Mouse (Mus musculus) forebrain, embryonic 16.5 days (tissue): ENCODE results near the gene Rfc5. TPM values are rescaled to one million over a fixed set of nuclear protein-coding genes. Genes with fewer than 3 reads are reported as not detected.
"Not testable (repeated sequence)": the region's sequence is repeated elsewhere in the genome, so short reads cannot be mapped to it uniquely, and the experiment has no call there.

Source experiments
- ATAC-seq: fragments of 200-750 bp; cut with Nextera tagmentation; 2 replicates; pipeline ENCODE4 v1.8.0; 2017; ENCODE audit warnings: mild to moderate bottlenecking, moderate library complexity
- H3K27ac ChIP-seq: fragments of 300-500 bp; sonication (generic); 2 replicates; pipeline ENCODE4 v1.5.1; 2014; ENCODE audit warnings: low read length, control low read depth
- H3K27me3 ChIP-seq: fragments of 300-500 bp; sonication (generic); replicated peaks from 2 replicates; pipeline ENCODE4 v1.6.1; 2014; ENCODE audit warnings: low read length; ENCODE audit not compliant: control insufficient read depth, insufficient read depth
- H3K36me3 ChIP-seq: fragments of 300-500 bp; sonication (generic); 2 replicates; pipeline ENCODE4 v1.6.1; 2014; ENCODE audit not compliant: control insufficient read depth, insufficient read depth
- H3K4me1 ChIP-seq: fragments of 300-500 bp; sonication (generic); replicated peaks from 2 replicates; pipeline ENCODE4 v1.6.1; 2014; ENCODE audit warnings: low read length; ENCODE audit not compliant: control insufficient read depth, insufficient read depth
- H3K4me2 ChIP-seq: fragments of 300-500 bp; sonication (generic); 2 replicates; pipeline ENCODE4 v1.6.1; 2014; ENCODE audit warnings: mild to moderate bottlenecking, low read length, control low read depth
- H3K4me3 ChIP-seq: fragments of 300-500 bp; sonication (generic); replicated peaks from 2 replicates; pipeline ENCODE4 v1.5.1; 2014; ENCODE audit warnings: mild to moderate bottlenecking, low read length, control low read depth
- H3K9ac ChIP-seq: fragments of 300-500 bp; sonication (generic); replicated peaks from 2 replicates; pipeline ENCODE4 v1.6.1; 2014; ENCODE audit warnings: low read depth, low read length, control low read depth
- H3K9me3 ChIP-seq: fragments of 300-500 bp; sonication (generic); 2 replicates; pipeline ENCODE4 v1.6.1; 2016; ENCODE audit warnings: low read length; ENCODE audit not compliant: control insufficient read depth
- WGBS: fragments of 180-500 bp; shearing (Covaris S2); extraction: QIAGEN DNeasy Blood & Tissue Kit; methylation state at CpG from one replicate; pipeline ENCODE4 v1.1.7; 2014; 5-methylcytosine and 5-hydroxymethylcytosine counted together
- polyA plus RNA-seq: library from polyadenylated mRNA; unstranded; fragments of >200 nt; fragmentation: Nextera tagmentation; extraction: Ambion mirVana; gene quantifications from 2 replicates; pipeline ENCODE4 v1.2.1, GENCODE M21; 2015

Rfc5 gene
- polyA plus RNA-seq, 1 experiment from 2014 or later: 40.7 TPM

- no peaks in the 10 kb centered on the region for H3K9me3 ChIP-seq
- WGBS: 80% methylated on average over 7 of the region's 7 CpGs
- H3K27me3 ChIP-seq: no peaks in the 10 kb centered on the region
- H3K9ac ChIP-seq: no peak overlapping the region
- ATAC-seq: no peak
- no peak overlapping the region for H3K4me3 ChIP-seq
- H3K27ac ChIP-seq: no peak overlapping the region
- H3K36me3 ChIP-seq: peaks cover 13% of the 10 kb centered on the region; the same call in 1 of the 2 replicates
- H3K4me2 ChIP-seq: no peak overlapping the region
- H3K4me1 ChIP-seq: no peaks in the 10 kb centered on the region
Measured at GRCm38 (mm10) chr5:117381785-117382184, 7.1 kb downstream of the Rfc5 start.

GRCm38 (mm10) chr5:117380199-117380598, 8.6 kb downstream of the Rfc5 start:
- ATAC-seq: no peak
- Histone ChIP-seq H3K4me3 (no peak overlapping the region), H3K9ac (no peak overlapping the region), H3K27ac (no peak overlapping the region), H3K27me3 (no peaks in the 10 kb centered on the region), H3K4me1 (no peaks in the 10 kb centered on the region), H3K9me3 (no peaks in the 10 kb centered on the region), H3K4me2 (no peak overlapping the region), H3K36me3 (peaks cover 25% of the 10 kb centered on the region)
- WGBS: 83% methylated on average over 4 of the region's 4 CpGs

- not testable (repeated sequence) for H3K4me2 ChIP-seq, H3K27ac ChIP-seq, H3K4me3 ChIP-seq, H3K9ac ChIP-seq, H3K27me3 ChIP-seq, H3K9me3 ChIP-seq, H3K4me1 ChIP-seq, ATAC-seq
- WGBS: 94% methylated on average over 14 of the region's 14 CpGs
- H3K36me3 ChIP-seq: peaks cover 28% of the 10 kb centered on the region
Measured at GRCm38 (mm10) chr5:117377731-117378130, 11.1 kb downstream of the Rfc5 start.

GRCm38 (mm10) chr5:117376331-117376761, 12.5 kb downstream of the Rfc5 start:
- WGBS: 77% methylated on average over 11 of the region's 11 CpGs
- H3K27me3 ChIP-seq: no peaks in the 10 kb centered on the region
- no peaks in the 10 kb centered on the region for H3K9me3 ChIP-seq
- ATAC-seq: no peak
- no peak overlapping the region for H3K27ac ChIP-seq
- H3K9ac ChIP-seq: no peak overlapping the region
- no peak overlapping the region for H3K4me3 ChIP-seq
- H3K36me3 ChIP-seq: peaks cover 36% of the 10 kb centered on the region
- H3K4me1 ChIP-seq: no peaks in the 10 kb centered on the region
- no peak overlapping the region for H3K4me2 ChIP-seq

GRCm38 (mm10) chr5:117374372-117375049, 14.3 kb downstream of the Rfc5 start:
- Histone ChIP-seq H3K9ac (no peak overlapping the region), H3K27me3 (no peaks in the 10 kb centered on the region), H3K9me3 (no peaks in the 10 kb centered on the region), H3K4me2 (no peak overlapping the region), H3K4me3 (no peak overlapping the region), H3K4me1 (no peaks in the 10 kb centered on the region), H3K36me3 (peaks cover 36% of the 10 kb centered on the region), H3K27ac (no peak overlapping the region)
- WGBS: 94% methylated on average over 7 of the region's 7 CpGs
- no peak for ATAC-seq

GRCm38 (mm10) chr5:117373418-117373817, 15.4 kb downstream of the Rfc5 start:
- Histone ChIP-seq H3K9me3 (no peaks in the 10 kb centered on the region), H3K27ac (no peak overlapping the region), H3K36me3 (peaks cover 33% of the 10 kb centered on the region), H3K9ac (no peak overlapping the region), H3K4me3 (no peak overlapping the region), H3K4me2 (no peak overlapping the region), H3K27me3 (no peaks in the 10 kb centered on the region), H3K4me1 (no peaks in the 10 kb centered on the region)
- 93% methylated on average over 9 of the region's 9 CpGs for WGBS
- no peak for ATAC-seq

- no peak for ATAC-seq
- H3K9ac ChIP-seq: no peak overlapping the region
Measured at GRCm38 (mm10) chr5:117370592-117370991, 18.3 kb downstream of the Rfc5 start.

GRCm38 (mm10) chr5:117367206-117367605, 21.6 kb downstream of the Rfc5 start:
- no peak for ATAC-seq
- Histone ChIP-seq H3K4me1 (no peaks in the 10 kb centered on the region), H3K9me3 (no peaks in the 10 kb centered on the region), H3K27me3 (no peaks in the 10 kb centered on the region), H3K27ac (no peak overlapping the region), H3K4me2 (no peak overlapping the region), H3K4me3 (no peak overlapping the region), H3K9ac (no peak overlapping the region), H3K36me3 (peaks cover 16% of the 10 kb centered on the region)
- 76% methylated on average over 8 of the region's 8 CpGs for WGBS

More at GRCm38 (mm10) chr5:117370592-117370991, 18.3 kb downstream of the Rfc5 start:
- Histone ChIP-seq H3K27ac (no peak overlapping the region), H3K36me3 (peaks cover 23% of the 10 kb centered on the region), H3K9me3 (no peaks in the 10 kb centered on the region), H3K27me3 (no peaks in the 10 kb centered on the region), H3K4me2 (no peak overlapping the region), H3K4me1 (no peaks in the 10 kb centered on the region), H3K4me3 (no peak overlapping the region)
- WGBS: 84% methylated on average over 10 of the region's 10 CpGs

- no peak for ATAC-seq
- H3K4me1 ChIP-seq: peaks cover 3% of the 10 kb centered on the region
- H3K4me3 ChIP-seq: no peak overlapping the region
- WGBS: 89% methylated on average over 13 of the region's 13 CpGs
- H3K27me3 ChIP-seq: no peaks in the 10 kb centered on the region
- no peak overlapping the region for H3K27ac ChIP-seq
- H3K9ac ChIP-seq: no peak overlapping the region
- no peaks in the 10 kb centered on the region for H3K9me3 ChIP-seq
- H3K4me2 ChIP-seq: no peak overlapping the region
- H3K36me3 ChIP-seq: peaks cover 10% of the 10 kb centered on the region
Measured at GRCm38 (mm10) chr5:117365904-117366561, 22.8 kb downstream of the Rfc5 start.
